Mouse (Mus musculus): Measurements from ENCODE around the gene Rnf11.
A peak's percentile ranks its signal among the peaks of the same experiment; 100 is the strongest.

DNA sequence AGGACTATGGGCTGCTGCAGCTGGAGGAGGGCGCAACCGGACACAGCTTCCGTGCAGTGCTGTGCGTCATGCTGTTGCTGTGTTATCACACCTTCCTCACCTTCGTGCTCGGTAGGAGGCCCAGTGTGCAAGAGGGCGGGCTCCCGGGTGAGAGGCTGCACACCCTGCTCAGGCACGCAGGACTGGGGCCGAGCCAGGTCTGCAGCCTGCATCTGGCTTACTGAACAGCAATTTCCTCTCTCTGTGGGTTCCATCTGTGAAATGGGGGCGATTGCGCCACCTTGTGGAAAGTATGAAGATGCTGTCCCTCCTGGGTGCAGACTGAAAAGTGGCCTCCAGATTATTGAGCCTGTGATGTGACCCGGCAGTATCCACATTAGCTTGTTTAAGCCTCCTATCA is 53.7 kb downstream of the Rnf11 start:
- TF ChIP-seq MAFK (IDR thresholded peaks at IDR 0.05; ENCODE audit: insufficient read depth, low read depth, low read length) (no peak), ZC3H11A (IDR thresholded peaks at IDR 0.05; ENCODE audit: borderline replicate concordance, low read depth, low read length) (peak; percentile 36; the same call in 1 of the 2 replicates), CHD2 (IDR thresholded peaks at IDR 0.05; ENCODE audit: low read depth, low read length) (no peak), ZNF384 (IDR thresholded peaks at IDR 0.05; ENCODE audit: low read depth, low read length) (no peak)
